Mouse (Mus musculus): ENCODE measurements around the gene Kctd3.

Gene Kctd3

GRCm38 (mm10) chr1:189010671-189011070, 3.0 kb upstream of the Kctd3 start:
- no peak for DNase-seq (ENCODE audit: low spot score in 2 of 2)

GRCm38 (mm10) chr1:189007980-189008324, 311 bp upstream of the Kctd3 start:
- no peak for DNase-seq (ENCODE audit: low spot score in 2 of 2)

DNA sequence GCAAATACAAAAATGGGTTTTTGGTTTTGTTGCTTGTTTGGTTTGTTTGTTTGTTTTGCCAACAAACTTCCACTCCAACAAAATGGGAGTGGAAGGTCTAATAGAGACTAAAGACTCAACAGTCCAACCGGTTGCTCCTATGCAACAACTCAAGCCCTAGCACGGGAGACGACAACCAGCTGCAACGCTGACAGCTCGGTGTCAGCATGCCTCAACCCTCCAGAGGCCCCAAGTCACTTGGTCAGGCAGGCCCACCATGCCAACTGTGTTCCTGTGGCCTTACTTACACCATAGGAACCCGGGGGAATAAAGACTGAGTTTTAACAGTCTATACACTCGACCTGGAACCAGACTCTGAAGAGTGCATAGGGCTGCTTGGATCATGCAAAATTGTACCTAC, 815 bp downstream of the Kctd3 start:
- peak; percentile 18 to 20 for DNase-seq (ENCODE audit: low spot score in 2 of 2)

DNA sequence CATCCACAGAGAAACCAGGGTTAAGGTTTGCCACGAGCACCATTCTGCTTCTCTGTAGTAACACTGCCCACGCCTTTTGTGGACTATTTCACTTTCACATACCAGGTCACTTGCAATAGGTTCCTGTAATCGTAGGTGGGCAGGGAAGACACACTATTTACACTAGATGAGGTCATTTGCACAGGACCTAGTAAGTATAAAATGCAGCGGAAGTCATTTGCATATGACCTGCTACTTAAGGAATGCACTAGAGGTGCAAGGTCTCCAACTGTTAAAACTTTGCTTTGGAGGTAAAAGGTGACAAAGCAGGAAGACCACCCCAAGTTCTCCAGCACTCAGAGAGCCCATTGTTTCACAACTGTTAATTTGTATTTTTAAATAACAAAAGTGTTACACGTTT, 1.4 kb downstream of the Kctd3 start:
- no peak for DNase-seq (ENCODE audit: low spot score in 2 of 2)

- DNase-seq (ENCODE audit: low spot score in 2 of 2) = no peak
Observed at GRCm38 (mm10) chr1:189004774-189005173, 2.9 kb downstream of the Kctd3 start.

DNA sequence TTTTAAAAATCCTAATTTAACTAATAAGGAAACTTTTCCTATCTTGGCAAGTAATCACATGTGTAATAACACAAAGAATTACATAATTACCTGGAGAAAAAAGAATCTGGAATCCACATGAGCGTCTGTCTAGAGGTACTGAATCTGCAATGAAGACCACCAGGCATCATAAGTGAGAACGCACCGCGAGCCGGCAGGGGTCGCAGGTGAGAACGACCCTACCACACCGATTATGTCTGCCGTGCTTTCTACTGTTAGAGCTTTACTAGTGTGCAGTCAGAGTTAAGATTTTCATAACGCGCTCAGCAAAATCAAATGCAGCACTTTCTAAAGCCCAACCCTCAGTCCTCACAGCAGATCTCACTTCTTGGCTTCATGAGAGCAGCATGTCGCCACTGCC, 5.8 kb downstream of the Kctd3 start:
- no peak for DNase-seq (ENCODE audit: low spot score in 2 of 2)

DNA sequence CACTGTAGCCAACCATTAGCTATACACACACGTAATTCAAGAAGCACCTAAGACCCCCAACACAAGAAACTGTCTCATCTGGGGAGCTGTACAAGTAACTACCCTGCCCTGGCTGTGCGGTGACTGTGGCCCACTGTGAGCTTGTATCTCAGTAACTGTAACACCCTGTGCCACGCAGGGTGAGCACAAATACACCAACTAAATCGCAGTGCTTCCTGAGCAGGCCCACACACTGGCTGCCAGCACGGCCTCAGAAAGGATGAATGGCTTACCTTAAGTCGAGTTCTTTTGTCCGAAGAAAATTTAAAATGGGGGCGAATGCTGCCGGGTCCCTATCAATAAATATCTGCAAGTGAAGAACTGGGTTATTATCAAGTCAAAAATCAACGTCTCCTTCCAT, 7.7 kb downstream of the Kctd3 start:
- DNase-seq (ENCODE audit: low spot score in 2 of 2) = peak in 1 of 2 experiments; percentile 40

GRCm38 (mm10) chr1:188997921-188998320, 9.7 kb downstream of the Kctd3 start:
- DNase-seq (ENCODE audit: low spot score in 2 of 2) = no peak

- DNase-seq (ENCODE audit: low spot score in 2 of 2) = peak in 1 of 2 experiments; percentile 59
Observed at GRCm38 (mm10) chr1:188993218-188993617, 14.4 kb downstream of the Kctd3 start.

GRCm38 (mm10) chr1:188980050-188980449, 27.6 kb downstream of the Kctd3 start:
- DNase-seq (ENCODE audit: low spot score in 2 of 2) = peak; percentile 52 to 76

GRCm38 (mm10) chr1:188973926-188974325, 33.7 kb downstream of the Kctd3 start:
- DNase-seq (ENCODE audit: low spot score in 2 of 2) = no peak

DNA sequence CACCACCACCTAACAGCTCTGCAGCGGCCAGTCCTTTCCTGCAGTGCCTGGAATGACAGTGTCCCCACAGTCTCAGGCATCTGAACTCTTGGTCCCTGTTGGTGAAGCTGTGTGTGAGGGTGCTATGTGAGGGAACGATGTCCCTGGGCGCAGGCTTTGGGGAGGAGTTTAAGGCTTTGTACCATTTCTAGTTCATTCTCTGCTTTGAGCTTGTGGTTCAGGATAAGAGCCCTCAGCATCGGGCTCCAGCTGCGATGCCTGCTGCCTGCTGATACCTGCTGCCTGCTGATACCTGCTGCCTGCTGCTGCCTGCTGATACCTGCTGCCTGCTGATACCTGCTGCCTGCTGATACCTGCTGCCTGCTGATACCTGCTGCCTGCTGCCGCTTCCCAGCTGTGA, 34.6 kb downstream of the Kctd3 start:
- peak in 1 of 2 experiments; percentile 36 for DNase-seq (ENCODE audit: low spot score in 2 of 2)

DNA sequence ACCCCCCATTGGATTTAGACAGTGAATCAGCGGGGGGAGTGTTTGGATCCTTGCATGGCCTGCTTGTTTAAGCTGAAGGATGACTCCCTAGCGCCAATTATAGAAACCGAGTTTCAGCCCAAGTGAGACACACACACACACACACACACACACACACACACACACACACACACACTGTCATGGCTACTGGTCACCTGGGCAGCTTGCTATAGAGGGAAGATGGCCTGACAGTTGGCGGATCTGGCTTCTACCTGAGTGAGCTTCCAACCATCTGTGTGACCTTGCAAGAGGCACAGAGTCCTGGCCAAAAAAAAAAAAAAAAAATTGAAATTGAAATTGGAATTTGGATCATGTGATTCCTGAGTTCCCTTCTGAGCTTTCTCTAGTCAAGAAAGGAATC, 55.1 kb downstream of the Kctd3 start:
- no peak for DNase-seq (ENCODE audit: low spot score in 2 of 2)

GRCm38 (mm10) chr1:188951091-188951490, 56.5 kb downstream of the Kctd3 start:
- no peak for DNase-seq (ENCODE audit: low spot score in 2 of 2)

DNA sequence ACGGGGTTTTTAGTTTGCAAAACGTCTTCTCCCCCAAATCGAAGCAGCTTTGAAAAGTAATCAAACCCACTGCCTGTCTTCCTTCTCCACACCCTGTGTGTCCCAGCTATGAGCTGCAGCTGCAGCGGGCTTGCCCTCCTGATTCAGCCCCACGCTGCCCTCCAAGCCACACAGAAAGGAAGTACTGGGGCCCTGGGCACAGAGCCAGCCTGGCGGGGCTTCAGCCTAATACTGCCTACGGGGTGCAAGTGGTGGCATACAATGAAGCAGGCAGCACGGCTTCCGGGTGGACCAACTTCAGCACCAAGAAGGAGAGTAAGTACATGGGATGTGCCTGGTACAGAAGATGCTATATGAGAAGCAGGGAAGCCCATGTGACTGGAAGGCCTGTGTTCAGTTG, 59.4 kb downstream of the Kctd3 start:
- peak in 1 of 2 experiments; percentile 18 for DNase-seq (ENCODE audit: low spot score in 2 of 2)

- DNase-seq (ENCODE audit: low spot score in 2 of 2) = peak in 1 of 2 experiments; percentile 59
Observed at GRCm38 (mm10) chr1:188947794-188948193, 59.8 kb downstream of the Kctd3 start.

DNA sequence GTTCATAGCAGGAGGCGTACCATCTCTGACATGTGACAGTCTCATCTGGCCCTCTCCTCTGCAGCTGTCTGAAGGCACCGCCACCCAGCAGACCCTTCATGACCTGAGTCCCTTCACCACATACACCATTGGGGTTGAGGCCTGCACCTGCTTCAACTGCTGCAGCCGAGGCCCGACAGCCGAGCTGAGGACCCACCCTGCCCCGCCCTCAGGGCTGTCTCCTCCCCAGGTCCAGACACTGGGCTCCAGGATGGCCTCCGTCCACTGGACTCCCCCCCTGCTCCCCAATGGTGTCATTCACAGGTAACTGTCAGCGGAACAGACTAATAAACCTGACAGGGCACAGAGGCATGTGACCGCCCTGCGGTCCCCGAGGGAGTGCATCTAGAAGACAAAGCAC, 60.8 kb downstream of the Kctd3 start:
- DNase-seq (ENCODE audit: low spot score in 2 of 2) = no peak

DNA sequence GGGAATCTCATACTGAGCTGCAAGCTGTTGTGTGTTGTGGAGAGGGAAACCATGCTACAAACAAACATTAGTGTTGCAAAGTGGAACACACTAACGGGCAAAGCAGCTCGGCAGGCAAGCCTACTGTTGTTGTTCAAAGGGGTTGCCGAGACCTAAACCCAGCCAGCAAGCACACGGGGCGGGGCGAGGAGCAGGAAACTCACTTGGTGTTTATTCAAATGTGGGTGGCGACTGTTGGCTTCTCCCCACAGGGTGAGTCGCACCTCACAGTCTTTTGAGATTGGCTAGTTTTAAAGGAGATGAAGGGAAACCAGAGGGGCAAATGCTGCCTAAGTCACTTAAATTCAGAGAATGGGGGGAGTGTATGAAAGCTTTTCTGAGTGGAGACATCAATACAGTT, 62.3 kb downstream of the Kctd3 start:
- DNase-seq (ENCODE audit: low spot score in 2 of 2) = peak in 1 of 2 experiments; percentile 23

DNA sequence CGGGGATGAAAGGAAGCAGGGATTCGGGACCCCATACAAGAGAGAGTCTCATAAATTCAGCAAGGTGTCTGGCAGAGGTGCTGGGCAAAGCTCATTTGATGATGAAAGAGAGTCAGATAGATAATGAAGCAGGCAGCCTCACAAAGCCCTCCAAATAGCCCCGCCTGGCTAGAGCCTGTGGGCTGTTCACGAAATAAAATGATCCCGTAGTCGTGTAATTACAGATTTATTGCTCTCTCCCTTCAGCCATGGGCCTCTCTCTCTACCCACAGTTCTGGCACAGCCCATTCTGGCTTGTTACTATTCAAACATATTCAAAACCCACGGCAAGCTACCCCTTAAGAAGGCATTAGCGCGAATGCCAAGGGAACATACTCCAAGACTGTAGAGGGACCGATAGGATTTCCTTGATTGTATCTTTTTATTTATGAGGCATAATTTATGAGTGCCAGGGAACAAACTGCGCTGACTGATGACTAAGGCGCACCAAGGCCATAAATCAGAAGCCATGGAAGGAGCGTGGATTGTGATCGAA, 70.3 kb downstream of the Kctd3 start:
- no peak for DNase-seq (ENCODE audit: low spot score in 2 of 2)

Data from spleen, postnatal 10 days (tissue).